Mouse (Mus musculus) adrenal gland, adult 18-20 months (tissue): ENCODE results near the gene Tdgf1. TPM values are rescaled to one million over a fixed set of nuclear protein-coding genes. Genes with fewer than 3 reads are reported as not detected.
A peak's percentile ranks its signal among the peaks of the same experiment; 100 is the strongest.

Source experiments
- DNase-seq, 2 experiments: peaks; one replicate each; pipeline ENCODE4 v3.0.0; 2021 to 2022; ENCODE audit warnings: low spot score in 2 of 2
- long read RNA-seq, 2 experiments: library from polyadenylated mRNA; stranded (forward); transcript quantifications; one replicate each; pipeline ENCODE4 v2.0.0; 2021
- total RNA-seq, 2 experiments: library from RNA; stranded (reverse); gene quantifications; 1 replicate in 1 of 2; 2 replicates in 1 of 2; pipeline ENCODE4 v1.2.3; 2021

The Tdgf1 gene
- not detected for total RNA-seq
- long read RNA-seq, experiment 1: 0 reads
- long read RNA-seq, experiment 2: 0 reads

- no peak for DNase-seq
Observed at GRCm38 (mm10) chr9:110945926-110946325, at the start of gene Tdgf1. Gene Tdgf1, minus strand, starts transcription at chr9:110946158.

GRCm38 (mm10) chr9:110994716-110995172 is 48.8 kb upstream of the Tdgf1 start:
- DNase-seq: peak; percentile 59 to 64

GRCm38 (mm10) chr9:110993281-110993709 is 47.3 kb upstream of the Tdgf1 start:
- no peak for DNase-seq

GRCm38 (mm10) chr9:110990204-110990603 is 44.2 kb upstream of the Tdgf1 start, which contains the start of gene Rtp3:
Gene Rtp3, minus strand, starts transcription at chr9:110990583.
- peak in 1 of 2 experiments; percentile 25 for DNase-seq

- no peak for DNase-seq
Observed at GRCm38 (mm10) chr9:110989543-110989942, 43.6 kb upstream of the Tdgf1 start.

- DNase-seq: no peak
Observed at GRCm38 (mm10) chr9:110989141-110989540, 43.2 kb upstream of the Tdgf1 start.

- no peak for DNase-seq
Observed at GRCm38 (mm10) chr9:110988078-110988477, 42.1 kb upstream of the Tdgf1 start.

GRCm38 (mm10) chr9:110987331-110987730 is 41.4 kb upstream of the Tdgf1 start:
- DNase-seq: no peak

GRCm38 (mm10) chr9:110985951-110986350 is 40.0 kb upstream of the Tdgf1 start:
- DNase-seq: no peak

GRCm38 (mm10) chr9:110985541-110985940 is 39.6 kb upstream of the Tdgf1 start:
- DNase-seq: no peak

- DNase-seq: no peak
Observed at GRCm38 (mm10) chr9:110984096-110984495, 38.1 kb upstream of the Tdgf1 start.

GRCm38 (mm10) chr9:110982351-110982750 is 36.4 kb upstream of the Tdgf1 start:
- no peak for DNase-seq

- DNase-seq: no peak
Observed at GRCm38 (mm10) chr9:110979411-110979810, 33.5 kb upstream of the Tdgf1 start.

- DNase-seq: no peak
Observed at GRCm38 (mm10) chr9:110965910-110966231, 19.9 kb upstream of the Tdgf1 start.

- no peak for DNase-seq
Observed at GRCm38 (mm10) chr9:110965062-110965909, 19.3 kb upstream of the Tdgf1 start.

GRCm38 (mm10) chr9:110963566-110964115 is 17.7 kb upstream of the Tdgf1 start:
- DNase-seq: no peak

- no peak for DNase-seq
Observed at GRCm38 (mm10) chr9:110961386-110961785, 15.4 kb upstream of the Tdgf1 start.

- no peak for DNase-seq
Observed at GRCm38 (mm10) chr9:110960230-110961149, 14.5 kb upstream of the Tdgf1 start.

GRCm38 (mm10) chr9:110959669-110960068 is 13.7 kb upstream of the Tdgf1 start:
- DNase-seq: no peak

- DNase-seq: no peak
Observed at GRCm38 (mm10) chr9:110955962-110956361, 10.0 kb upstream of the Tdgf1 start.

- no peak for DNase-seq
Observed at GRCm38 (mm10) chr9:110954681-110955445, 8.9 kb upstream of the Tdgf1 start.
